Mouse (Mus musculus): Measurements from ENCODE around the gene Rtn4r.
A peak's percentile ranks its signal among the peaks of the same experiment; 100 is the strongest.

Rtn4r gene

GRCm38 (mm10) chr16:18124626-18125025, 2.8 kb upstream of the Rtn4r start:
- no peak for DNase-seq (ENCODE audit: low spot score)

- DNase-seq (ENCODE audit: low spot score), result no peak
These were observed 2.3 kb upstream of the Rtn4r start for GRCm38 (mm10) chr16:18125131-18125530.

DNA sequence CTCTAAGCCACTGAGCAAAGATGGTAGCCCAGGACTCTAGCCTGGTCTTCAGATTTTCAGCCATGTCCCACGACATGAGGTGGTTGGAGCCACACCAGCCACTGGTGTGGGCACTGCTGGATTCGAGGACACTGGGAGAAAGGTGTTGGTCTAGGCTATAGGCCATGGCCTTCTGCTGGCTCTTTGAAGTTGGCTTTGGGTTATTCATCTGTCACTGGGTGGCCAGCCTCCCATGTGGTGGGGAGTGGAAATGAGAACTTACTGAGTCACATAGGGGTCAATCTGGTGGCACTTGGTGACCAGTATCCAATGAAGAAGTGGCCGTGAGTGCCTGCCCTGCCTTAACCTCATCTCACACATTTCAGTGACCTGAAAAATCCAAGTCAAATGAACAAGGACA, 1.2 kb upstream of the Rtn4r start:
- DNase-seq (ENCODE audit: low spot score), result no peak

- peak; percentile 41 for DNase-seq (ENCODE audit: low spot score)
These were observed 575 bp downstream of the Rtn4r start for GRCm38 (mm10) chr16:18127871-18128563.

GRCm38 (mm10) chr16:18128564-18128935, 1.1 kb downstream of the Rtn4r start:
- no peak for DNase-seq (ENCODE audit: low spot score)

DNA sequence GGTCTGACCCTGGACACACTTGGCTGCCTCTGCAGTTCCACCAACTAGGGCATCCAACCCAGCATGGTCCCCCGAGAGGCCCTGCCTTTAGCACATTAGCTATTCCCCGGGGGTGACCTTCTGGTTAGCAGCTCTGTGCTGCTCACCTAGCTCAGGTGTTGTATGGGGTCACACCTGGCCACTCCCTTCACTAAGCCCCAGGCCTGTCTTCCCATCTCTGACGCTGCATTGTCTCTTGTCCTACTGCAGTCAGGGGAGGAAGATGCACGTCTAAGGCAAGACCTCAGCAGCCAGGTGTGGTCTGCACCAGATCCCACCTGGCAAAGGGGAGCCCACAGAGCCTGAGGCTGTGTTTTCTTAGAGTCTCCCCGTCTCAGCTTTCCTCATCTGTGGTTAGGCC, 2.0 kb downstream of the Rtn4r start:
- DNase-seq (ENCODE audit: low spot score), result no peak

DNA sequence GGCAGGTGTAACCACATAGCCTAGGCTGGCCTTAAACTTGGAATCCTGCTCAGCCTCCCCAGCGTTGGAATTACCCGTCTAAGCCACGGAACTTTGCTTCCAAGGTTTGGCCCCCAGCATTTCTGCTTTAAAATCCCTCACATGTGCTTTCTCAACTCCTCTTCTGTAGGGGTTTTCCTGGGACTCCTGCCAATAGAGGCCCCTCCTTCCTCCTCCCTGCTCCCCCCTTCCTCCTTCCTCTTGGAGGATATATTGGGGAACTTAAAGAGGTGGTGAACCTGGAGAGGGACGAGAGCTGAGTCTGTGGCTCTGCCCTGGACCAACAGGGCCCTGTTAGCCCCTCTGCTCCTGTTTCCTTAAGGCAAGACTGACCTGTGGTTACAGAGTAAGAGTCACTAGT, 2.8 kb downstream of the Rtn4r start:
- no peak for DNase-seq (ENCODE audit: low spot score)

GRCm38 (mm10) chr16:18130705-18131104, 3.3 kb downstream of the Rtn4r start:
- no peak for DNase-seq (ENCODE audit: low spot score)

- DNase-seq (ENCODE audit: low spot score), result no peak
These were observed 4.0 kb downstream of the Rtn4r start for GRCm38 (mm10) chr16:18131245-18131939.

- DNase-seq (ENCODE audit: low spot score), result no peak
These were observed 4.6 kb downstream of the Rtn4r start for GRCm38 (mm10) chr16:18132026-18132425.

DNA sequence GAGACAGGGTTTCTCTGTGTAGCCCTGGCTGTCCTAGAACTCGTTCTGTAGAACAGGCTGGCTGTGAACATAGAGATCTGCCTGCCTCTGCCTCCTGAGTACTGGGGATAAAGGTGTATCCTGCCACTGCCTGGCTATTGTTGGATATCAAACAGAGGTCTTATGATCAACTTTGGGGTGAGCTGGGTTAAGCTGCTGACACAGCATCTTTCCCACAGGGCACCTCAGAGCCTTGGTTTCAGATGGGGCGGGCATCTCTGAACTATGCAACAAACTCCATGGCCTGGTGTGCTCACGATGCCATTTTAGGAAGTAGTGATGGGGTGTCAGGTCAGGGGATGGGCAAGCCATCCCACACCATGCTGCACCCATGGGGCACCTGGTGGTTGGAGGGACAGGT, 5.1 kb downstream of the Rtn4r start:
- DNase-seq (ENCODE audit: low spot score), result no peak

DNA sequence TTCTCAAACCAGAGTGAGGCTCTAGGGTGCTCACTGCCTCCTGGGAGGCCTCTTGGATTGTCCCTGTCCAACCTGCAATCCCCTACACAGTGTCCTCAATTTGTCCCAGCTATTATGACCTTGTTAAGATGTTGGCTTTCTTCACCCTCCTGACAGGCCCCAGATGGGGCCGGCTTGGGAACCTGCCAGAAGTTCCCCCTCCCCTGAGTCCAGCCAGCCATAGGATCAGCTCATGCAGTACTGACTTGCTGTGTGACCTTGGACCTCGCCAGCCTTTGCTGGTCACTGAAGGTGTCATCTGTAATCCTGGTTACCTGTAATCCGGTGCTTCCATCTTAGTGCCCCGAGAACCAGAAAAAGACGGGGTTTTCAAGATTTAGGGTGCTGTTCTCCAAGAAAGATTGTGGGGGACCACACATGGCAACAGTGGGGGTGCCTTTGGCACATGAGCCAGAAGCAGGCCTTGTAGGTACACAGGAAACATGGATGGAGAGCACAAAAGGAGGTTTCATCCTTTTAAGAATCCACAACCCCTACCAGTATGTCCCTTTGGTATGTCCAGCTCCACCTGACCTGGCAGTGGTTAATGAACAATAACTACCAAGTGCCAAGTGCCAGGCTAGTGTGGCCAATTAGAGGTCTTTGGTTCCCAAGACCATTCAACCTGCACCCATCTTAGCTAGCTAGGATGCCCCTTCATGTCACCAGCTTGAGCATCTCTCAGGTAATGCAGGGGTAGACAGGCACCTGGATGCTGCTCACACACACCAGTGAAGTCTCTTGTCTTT, 5.9 kb downstream of the Rtn4r start:
- DNase-seq (ENCODE audit: low spot score), result no peak

DNA sequence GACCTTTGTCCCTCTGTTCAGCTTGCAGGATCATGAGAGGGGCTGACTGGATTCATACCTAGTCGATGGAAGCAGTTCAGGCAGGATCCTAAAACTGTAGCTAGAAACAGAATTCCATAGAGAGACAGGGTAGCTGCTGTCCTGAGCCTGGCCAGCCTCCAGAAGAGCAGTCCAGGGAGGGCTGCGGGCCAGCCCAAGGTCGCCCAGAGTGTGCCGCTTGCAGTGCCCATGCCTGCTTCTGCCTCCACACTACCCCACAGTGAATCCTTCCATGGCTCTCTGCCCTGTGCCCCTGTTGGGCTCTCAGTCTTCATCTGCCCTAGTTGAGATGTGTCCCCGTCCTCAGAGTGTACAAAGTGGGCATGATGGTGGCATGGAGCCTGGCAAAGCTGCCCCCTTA, 7.8 kb downstream of the Rtn4r start:
- no peak for DNase-seq (ENCODE audit: low spot score)

DNA sequence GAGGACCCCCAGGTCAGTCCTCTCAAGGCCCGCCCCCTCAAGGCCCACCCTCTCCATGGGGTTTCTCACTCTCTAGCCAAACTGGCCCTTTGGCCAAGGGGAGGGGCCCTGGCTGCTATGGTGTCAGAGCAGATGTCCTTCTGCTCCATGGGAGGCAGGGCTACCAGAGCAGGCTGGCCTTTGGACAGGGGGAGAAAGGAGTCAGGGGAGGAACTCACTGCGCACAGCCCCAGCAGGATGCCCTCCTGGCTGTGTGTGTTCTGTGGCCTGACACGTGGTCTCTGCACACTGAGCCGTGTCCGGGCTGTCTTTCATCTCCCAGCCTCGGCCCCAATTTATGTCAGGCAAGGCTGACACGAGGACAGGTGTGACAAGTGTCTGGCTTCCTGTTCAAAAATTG, 8.6 kb downstream of the Rtn4r start:
- DNase-seq (ENCODE audit: low spot score), result no peak

DNA sequence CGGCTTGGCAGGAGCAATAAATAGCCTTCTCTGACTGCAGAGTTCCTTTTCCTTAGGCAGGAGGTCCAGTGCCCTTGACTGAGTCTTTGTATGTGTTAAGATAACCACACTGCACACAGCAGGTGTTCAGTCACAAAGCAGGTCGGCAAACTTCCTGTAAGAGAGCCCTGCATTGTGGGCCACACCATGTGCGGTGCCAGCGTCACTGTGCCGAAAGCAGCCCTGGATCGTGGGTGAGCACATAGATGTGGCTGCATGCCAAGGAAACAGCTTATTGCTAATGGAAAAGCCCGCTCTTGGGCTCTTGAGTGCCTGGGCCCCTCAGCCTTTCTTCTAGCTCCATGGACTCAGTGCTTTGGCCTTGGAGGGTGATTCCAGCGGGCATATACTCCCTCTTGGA, 16.8 kb downstream of the Rtn4r start:
- DNase-seq (ENCODE audit: low spot score), result no peak

GRCm38 (mm10) chr16:18145341-18145867, 18.0 kb downstream of the Rtn4r start:
- no peak for DNase-seq (ENCODE audit: low spot score)

DNA sequence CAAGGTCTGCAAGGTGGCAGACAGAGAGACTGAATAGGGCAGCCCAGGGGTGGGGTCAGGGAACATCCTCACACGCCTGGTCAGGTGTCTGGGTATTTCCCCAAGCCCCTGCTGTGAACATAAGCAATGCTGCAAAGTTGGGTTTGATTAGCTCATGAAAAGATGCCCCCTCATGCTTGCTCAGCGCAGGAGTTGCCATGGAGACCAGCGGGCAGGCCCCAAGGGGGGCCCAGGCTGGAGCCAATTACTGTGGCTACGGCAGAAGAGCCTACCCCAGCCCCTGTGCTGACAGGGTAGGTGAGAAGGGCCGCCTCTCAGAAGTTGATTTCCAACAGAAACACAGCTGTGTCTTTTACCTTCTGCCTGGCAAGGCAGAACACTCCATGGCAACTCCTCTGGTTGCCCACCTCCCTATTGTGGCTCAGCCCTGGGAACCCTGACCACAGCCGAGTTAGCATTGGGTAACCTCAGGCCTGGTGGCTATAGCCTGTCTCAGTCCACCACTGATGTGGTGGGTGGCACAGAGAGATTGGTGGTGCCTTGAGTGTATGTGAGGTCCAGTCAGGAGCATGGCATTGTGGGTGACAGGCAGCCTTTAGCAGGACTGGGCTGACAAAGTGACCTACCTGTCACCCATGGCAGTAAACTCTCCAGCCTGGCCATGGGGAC, 20.9 kb downstream of the Rtn4r start:
- DNase-seq (ENCODE audit: low spot score), result peak; percentile 67

GRCm38 (mm10) chr16:18149205-18149604, 21.8 kb downstream of the Rtn4r start:
- DNase-seq (ENCODE audit: low spot score), result no peak

- no peak for DNase-seq (ENCODE audit: low spot score)
These were observed 24.7 kb downstream of the Rtn4r start for GRCm38 (mm10) chr16:18152189-18152588.

DNA sequence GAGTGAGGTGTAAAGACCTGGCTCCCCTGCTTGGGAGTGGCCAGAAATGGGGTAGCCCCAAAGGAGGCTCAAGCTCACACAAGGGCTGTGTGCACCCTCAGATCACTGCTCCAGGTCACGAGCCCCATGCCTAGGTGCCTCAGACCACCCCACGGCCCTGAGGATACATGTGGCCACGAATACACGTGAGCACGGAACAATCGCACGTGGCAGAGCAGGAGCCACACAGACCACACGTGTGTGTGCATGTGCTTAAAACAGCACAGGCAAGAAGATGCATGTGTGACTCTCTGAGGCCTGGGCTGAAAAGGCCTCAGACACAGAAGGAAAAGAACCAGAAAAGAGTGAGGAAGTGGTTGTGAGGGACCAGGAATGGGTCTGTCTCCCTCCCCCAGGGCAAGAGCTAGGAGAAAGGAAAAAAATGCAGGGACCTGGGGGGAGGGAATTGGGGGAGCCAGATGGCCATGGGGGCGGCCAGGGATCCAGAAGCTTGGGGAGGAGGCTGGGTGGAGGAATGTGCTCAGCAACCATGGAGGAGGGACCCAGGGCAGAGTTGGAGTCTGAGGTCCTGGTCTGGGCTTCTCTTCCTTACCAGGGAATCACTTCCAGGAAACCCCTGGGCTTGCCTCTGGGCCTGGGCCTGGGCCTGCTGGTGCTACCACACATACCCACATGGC, 25.5 kb downstream of the Rtn4r start:
- no peak for DNase-seq (ENCODE audit: low spot score)

- no peak for DNase-seq (ENCODE audit: low spot score)
These were observed 27.2 kb downstream of the Rtn4r start for GRCm38 (mm10) chr16:18154521-18155171.
